Mouse (Mus musculus): ENCODE results near the gene Dgkd.

Gene Dgkd

DNA sequence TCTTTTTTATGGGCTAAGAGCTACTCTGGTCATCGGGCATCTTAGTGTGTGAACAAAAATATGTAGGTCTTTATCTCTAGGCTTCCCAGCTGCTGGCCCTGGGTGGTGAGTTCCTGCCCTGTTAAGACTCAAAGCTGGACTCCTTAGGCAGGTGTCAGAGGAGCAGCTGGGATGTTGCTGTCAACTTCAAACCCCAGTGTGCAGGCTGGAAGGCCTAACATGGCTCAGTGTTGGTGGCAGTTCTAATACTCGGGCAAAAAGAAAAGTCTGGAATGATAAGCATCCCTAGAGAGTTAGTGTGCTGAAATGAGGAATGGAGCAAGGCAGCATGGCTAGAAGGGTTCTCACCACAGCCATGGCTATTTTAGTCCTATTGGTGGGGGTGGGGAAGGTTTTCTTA, 27.8 kb downstream of the Dgkd start:
- DNase-seq (ENCODE audit: low read depth in 2 of 2, low spot score in 2 of 2), result no peak

GRCm38 (mm10) chr1:87881726-87882125, 28.6 kb downstream of the Dgkd start:
- no peak for DNase-seq (ENCODE audit: low read depth in 2 of 2, low spot score in 2 of 2)

- DNase-seq (ENCODE audit: low read depth in 2 of 2, low spot score in 2 of 2), result no peak
Measured at GRCm38 (mm10) chr1:87882554-87882953, 29.5 kb downstream of the Dgkd start.

DNA sequence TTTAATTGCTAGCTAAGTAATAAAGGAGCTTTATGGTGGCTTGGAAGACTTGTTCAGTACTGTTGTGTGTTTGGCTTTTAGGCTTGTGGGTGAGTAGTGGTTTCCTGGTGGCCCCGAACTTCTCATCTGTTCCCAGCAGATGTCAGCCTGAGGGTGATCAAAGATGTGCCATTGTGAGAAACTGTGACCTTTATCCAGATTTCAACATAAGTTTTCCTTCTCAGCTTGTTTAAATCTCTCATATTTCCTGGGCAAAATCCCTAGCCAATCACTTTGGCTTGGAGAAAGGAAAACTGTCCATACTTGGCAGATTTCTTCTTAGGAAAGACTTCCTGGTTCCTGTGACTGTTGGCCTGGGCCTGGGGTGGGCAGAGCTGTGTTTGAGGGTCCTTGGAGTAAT, 37.9 kb downstream of the Dgkd start:
- peak in 1 of 2 experiments; percentile 35 for DNase-seq (ENCODE audit: low read depth in 2 of 2, low spot score in 2 of 2)

GRCm38 (mm10) chr1:87891634-87892033, 38.5 kb downstream of the Dgkd start:
- no peak for DNase-seq (ENCODE audit: low read depth in 2 of 2, low spot score in 2 of 2)

GRCm38 (mm10) chr1:87892499-87892898, 39.4 kb downstream of the Dgkd start:
- no peak for DNase-seq (ENCODE audit: low read depth in 2 of 2, low spot score in 2 of 2)

GRCm38 (mm10) chr1:87893414-87893813, 40.3 kb downstream of the Dgkd start:
- no peak for DNase-seq (ENCODE audit: low read depth in 2 of 2, low spot score in 2 of 2)

DNA sequence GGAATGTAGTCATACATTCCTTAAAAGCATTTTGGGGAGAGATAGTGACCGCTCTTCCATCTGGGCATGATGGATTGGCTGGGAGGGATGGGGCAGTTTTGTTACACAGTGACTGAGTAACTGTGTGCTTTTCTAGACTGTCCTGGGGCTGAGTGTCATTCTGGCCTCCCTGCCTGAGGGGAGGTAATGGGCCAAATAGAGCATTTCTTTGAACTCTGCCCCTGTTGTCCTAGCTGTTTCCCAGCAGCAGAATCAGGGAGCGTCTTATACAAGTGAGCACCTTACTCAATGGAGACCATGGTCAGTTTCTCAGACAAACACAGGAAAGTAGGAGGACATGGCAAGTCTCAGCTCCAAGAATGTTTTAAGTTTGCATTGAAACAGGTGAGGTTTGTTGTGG, 43.8 kb downstream of the Dgkd start:
- no peak for DNase-seq (ENCODE audit: low read depth in 2 of 2, low spot score in 2 of 2)

DNA sequence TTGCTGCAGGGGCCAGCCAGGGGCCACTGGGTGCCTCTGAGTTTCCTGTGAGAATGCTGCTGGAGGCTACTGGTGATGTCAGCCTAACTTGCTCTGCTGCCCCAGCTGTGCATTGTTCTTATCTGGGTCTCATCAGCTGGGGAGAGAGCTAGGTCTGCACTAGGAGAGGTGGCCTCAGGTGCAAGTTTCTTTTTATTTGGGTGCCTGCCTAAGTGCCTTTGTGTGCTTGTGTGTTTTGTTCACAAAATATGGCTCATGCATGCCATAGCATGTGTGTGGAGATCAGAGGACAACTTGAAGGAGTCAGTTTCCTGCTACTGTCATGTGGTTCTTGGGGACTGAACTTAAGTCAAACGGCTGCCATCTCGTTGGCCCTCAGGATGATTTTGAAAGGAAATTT, 46.6 kb downstream of the Dgkd start:
- DNase-seq (ENCODE audit: low read depth in 2 of 2, low spot score in 2 of 2), result no peak

DNA sequence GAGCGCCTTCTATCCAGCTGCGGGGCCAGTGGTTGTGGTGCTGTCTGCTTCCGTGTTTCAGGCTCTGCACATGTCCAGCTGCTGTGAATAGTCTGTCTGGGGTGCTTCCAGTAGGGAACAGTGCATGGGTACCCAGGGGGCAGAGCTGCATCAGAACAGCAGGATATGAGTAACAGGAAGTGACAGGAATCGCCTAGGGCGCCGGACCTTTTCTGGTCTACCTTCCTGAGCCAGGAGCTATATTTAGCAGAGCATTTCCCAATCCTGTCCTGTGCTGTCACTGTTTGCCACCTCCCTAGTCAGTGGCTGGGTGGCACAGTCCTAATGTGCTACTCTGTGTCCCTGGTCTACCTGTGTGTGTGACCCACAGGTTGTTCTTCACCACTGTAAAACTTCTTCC, 47.9 kb downstream of the Dgkd start:
- no peak for DNase-seq (ENCODE audit: low read depth in 2 of 2, low spot score in 2 of 2)

DNA sequence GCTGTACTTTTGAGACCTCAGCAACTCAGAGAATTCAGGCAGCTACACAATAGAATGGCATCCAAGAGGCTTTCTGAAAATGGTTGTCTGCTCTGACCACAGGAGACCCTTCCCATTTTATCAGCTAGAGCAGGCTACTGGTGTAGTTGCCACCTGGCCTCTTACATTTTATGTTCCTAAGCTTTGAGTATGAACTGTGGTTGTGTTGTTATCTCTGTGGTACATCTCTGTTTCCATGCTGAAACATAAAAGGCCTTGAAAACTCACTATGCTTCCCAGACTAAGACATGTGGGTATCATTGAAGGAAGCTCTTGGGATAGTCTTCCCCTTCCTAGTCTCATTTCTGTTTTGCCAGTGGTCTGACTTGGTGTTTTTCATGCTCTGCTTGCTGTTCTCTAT, 49.1 kb downstream of the Dgkd start:
- no peak for DNase-seq (ENCODE audit: low read depth in 2 of 2, low spot score in 2 of 2)

DNA sequence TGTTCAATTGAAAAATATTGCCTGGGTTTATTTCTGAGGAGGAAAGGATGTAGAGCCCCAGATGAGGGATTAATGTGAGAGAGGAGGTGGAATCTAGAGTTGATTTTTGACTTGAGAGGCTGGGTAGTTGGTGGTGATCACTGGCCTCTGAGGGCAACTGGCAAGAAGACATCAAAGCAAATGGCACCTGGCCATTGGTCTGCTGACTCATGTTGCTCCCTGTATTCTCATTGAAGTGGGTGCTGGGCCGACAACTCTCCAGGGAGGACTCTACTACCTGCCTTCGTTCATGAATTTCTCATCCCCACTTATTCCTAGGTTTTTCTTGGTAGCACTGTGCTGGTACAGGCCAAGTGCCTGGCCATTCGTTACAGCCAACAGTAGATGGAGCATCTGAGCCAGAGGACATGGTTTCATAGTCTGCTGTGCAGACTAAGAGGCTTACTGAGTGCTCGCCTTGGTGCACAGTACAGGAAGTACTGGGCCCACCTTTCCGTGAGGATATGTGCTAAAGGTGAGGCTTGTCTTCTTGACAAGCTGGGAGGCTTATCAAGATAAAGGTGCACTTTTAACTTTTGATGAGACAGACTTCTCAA, 53.4 kb downstream of the Dgkd start:
- no peak for DNase-seq (ENCODE audit: low read depth in 2 of 2, low spot score in 2 of 2)

GRCm38 (mm10) chr1:87908006-87908405, 54.9 kb downstream of the Dgkd start:
- no peak for DNase-seq (ENCODE audit: low read depth in 2 of 2, low spot score in 2 of 2)

DNA sequence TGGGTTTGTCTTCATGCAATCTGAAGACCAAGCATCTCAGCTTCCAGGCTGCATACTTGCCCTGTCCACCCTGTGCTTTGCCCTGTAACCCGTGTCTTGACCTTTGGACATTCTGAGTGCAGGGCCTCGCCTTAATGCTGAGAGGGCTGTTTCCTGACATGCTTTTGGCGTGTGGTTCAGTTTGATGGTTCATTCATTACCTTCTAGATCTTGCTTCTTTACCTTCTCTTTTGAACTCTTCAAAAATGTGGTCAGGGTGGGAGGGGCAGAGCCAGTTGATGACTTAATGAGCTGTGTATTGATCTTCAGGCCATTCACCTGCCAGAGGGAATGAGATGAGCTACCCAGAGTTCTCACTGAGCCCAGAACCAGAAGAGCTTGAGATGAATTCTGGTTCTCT, 55.6 kb downstream of the Dgkd start:
- DNase-seq (ENCODE audit: low read depth in 2 of 2, low spot score in 2 of 2), result peak in 1 of 2 experiments; percentile 28

GRCm38 (mm10) chr1:87909565-87909964, 56.5 kb downstream of the Dgkd start:
- no peak for DNase-seq (ENCODE audit: low read depth in 2 of 2, low spot score in 2 of 2)

GRCm38 (mm10) chr1:87910428-87910827, 57.3 kb downstream of the Dgkd start:
- DNase-seq (ENCODE audit: low read depth in 2 of 2, low spot score in 2 of 2), result no peak

DNA sequence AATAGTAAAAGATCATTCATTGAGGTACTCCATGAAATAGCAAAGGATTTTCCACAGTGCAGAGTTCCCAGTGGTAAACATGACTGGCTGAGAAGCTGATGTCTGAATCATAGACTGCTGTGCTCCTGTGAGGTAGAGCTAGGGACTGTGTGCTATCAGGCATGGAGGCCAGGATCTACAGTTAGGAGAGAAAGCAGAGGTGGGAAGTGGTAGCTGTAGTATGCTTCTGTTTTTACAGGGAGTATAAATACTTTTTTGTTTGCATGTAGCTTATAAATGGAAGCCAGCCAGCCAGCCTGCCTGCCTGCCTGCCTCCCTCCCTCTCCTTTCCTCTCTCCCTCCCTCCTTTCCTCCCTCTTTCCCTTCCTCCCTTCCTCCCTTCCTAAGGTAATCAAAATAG, 60.3 kb downstream of the Dgkd start:
- DNase-seq (ENCODE audit: low read depth in 2 of 2, low spot score in 2 of 2), result no peak

DNA sequence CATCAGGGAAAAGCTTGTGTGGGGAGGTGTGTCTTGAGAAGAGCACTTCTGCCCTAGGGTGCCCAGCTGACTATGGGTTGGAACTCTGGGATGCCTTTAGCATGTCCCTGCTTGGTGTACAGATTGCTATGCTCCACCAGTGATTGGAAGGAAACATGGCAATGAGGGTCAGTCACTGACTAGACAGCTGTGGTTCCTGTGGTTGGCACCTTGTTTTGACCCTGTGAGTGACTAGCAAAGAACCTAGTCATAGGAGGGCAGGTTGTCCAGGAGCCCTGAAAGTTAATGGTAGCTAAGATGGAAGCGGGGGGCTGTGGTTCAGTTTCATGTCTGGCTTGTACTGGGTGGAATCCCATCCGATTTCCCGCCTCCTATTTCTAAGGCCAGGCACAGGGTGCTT, 64.3 kb downstream of the Dgkd start:
- no peak for DNase-seq (ENCODE audit: low read depth in 2 of 2, low spot score in 2 of 2)

DNA sequence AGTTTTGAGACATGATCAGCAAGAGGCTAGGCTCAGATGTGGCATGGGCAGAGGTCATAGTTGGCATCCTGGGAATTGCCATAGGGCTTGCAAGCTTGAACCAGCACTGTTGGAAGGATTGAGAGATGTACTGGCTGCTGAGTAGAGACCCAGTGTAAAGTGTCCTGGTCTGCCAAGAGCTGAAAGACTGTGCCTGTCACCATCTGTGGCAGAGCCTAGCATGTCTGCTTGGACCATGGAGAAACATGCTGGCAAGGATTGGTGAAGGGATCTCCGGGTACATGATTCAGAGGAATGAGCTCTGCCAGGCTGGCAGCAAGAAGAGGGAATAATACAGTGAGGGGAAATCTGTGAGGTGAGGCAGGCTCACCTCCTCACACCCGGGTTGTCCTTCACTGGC, 65.0 kb downstream of the Dgkd start:
- DNase-seq (ENCODE audit: low read depth in 2 of 2, low spot score in 2 of 2), result no peak

DNA sequence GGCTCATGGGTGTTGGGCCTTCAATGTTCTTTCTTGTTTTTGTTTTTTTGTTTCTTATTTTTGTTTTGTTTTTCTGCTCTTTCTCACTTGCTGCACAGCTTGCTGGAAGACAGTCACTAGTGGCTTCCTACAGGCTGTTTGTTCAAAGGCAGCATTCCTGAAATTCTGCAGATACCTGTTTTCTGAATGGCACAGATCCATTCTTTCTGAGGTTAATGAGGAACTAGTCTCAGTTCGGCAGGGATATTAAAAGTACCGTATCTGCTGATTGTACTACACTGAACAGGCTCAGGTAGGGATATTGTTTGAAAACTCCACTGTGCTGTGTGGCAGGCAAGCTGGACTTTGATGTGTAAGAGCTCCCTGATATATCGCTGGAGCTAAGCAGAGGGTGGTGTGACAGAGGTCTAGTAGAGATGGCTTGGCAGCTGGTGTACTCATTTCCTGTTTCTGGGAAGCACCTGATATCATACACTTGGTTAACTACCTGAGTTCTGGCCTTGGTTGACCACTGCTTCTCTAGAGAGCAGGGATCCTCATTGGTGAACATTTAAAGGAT, 67.0 kb downstream of the Dgkd start:
- no peak for DNase-seq (ENCODE audit: low read depth in 2 of 2, low spot score in 2 of 2)

- DNase-seq (ENCODE audit: low read depth in 2 of 2, low spot score in 2 of 2), result peak in 1 of 2 experiments; percentile 42
Measured at GRCm38 (mm10) chr1:87922666-87923065, 69.6 kb downstream of the Dgkd start.

DNA sequence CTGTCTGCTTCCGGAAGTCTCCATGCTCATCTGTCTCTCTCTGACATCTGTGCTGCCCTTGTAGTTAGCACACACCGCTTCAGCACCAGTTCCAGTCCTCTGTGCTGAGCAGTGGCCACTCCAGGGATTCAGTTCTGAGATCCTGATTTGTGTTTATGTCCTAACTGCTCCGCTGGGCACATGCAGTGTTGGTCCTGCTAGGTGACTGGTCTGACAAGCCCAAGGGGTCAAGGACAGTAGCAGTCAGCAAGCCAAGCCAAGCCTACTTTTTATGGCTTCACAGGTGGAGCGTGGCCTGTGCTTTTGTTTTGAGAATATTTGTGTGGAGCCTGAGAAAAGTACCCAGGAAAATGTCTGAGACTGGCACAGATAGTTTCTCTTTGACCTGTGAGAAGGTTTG, 71.8 kb downstream of the Dgkd start:
- DNase-seq (ENCODE audit: low read depth in 2 of 2, low spot score in 2 of 2), result no peak

- no peak for DNase-seq (ENCODE audit: low read depth in 2 of 2, low spot score in 2 of 2)
Measured at GRCm38 (mm10) chr1:87929730-87930129, 76.6 kb downstream of the Dgkd start.
